Mouse (Mus musculus) thymus, postnatal 10 days (tissue): ENCODE results near the gene Rnf141.

ENCODE experiments used
- DNase-seq, 2 experiments: peaks; one replicate each; pipeline ENCODE4 v3.0.0; 2021; ENCODE audit warnings: low spot score in 2 of 2

Rnf141 gene

DNA sequence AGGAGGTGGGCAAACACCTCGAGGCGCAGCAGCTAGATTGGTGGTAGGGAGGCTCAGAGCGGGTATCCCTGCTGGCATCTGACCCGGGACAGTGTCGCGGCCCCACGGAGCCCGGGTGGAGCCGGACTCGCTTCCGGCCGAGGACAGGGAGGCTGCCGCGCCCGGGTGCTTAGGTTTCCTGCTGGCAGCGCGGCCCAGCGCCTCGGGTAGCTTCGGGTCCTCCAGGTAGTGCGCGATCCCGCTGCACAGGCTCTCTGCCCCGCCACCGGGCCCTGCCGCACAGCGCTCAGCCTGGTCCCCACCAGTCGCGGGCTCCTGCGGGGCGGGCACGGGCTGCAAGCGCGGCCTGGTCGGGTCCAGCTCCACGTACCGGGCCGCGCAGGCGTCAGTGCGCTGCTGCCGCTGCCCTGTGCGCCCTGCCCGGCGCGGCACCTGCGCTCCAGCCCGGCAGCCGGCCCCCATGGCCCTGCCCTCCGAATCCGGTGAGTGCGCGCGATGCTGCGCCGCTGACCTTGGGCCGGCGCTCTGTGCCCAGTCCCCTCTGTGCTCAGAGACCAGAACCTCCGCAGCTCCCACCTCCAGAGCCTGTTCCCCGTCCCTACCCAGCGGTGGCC, 75.7 kb downstream of the Rnf141 start:
- peak; percentile 42 to 55 for DNase-seq

GRCm38 (mm10) chr7:110768001-110768400, 76.3 kb downstream of the Rnf141 start, which contains the start of gene Ampd3:
TSS of gene Ampd3 (plus strand) at chr7:110768206.
- DNase-seq = no peak

DNA sequence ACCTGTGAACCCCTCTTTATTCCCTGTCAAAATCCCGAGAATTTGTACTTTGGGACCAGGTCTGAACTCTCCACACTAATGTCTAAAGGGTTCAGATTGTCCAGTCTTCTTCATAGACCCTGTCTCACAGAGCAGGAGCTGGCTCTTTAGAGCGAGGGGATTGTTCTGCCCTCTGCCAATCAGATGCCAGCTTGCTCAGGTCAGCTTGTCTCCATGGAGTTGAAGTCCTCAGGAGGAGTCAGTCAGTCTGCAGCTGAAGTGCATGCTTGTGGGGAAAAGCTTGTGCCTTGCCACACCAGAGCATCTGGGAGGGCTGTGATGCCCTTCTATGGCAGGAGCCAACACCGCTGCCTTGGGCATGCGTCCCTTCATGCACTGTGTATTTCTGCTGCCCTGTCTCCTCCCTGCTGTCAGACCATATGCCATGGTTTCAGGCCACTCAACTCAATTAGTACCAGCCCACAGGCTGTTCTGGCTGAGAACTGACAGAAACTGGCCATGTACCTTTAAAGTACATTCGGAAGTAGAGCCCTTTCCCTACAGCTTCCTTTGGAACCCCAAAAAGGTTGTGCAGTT, 81.6 kb downstream of the Rnf141 start:
- DNase-seq = no peak

DNA sequence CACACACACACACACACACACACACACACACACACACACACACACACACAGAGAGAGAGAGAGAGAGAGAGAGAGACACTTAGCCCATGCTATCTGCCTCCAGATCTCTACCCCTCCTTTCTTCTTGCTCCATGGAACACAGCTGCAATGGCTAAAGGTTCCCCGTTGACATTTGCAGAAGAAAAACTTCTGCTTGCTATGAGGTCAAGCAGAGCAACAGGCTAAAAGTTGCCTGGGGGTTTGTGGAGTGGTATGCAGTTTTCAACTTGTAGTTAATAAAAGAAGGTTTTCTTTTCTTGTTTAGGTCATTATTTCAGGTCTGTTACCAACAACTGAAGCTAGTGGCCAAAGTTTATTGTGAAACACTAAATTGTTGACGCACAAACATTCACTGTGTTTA, 87.8 kb downstream of the Rnf141 start:
- DNase-seq = no peak

DNA sequence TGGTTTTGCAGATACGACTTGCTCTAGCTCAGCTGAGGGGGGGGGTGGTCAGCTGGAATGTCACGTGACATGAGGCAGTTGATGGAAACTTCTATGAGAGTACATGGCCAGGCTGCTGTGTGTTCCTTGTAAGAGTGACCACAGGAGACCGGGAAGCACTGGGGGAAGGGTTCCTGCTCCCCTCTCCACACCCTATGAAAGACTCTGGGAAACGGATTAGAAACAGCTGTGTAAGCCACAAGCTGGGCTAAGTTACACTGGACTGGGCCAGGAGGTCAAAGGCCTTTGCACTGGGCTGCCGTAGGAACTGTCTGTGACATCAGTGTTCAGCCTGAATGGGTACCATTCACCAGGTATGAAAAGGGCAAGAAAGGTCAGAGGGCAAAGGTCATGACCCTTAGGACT, 90.3 kb downstream of the Rnf141 start:
- DNase-seq = no peak

- DNase-seq = no peak
These were observed 90.9 kb downstream of the Rnf141 start for GRCm38 (mm10) chr7:110753310-110753709.

GRCm38 (mm10) chr7:110751634-110752033, 92.6 kb downstream of the Rnf141 start:
- no peak for DNase-seq

- DNase-seq = no peak
These were observed 93.4 kb downstream of the Rnf141 start for GRCm38 (mm10) chr7:110750834-110751233.
